Mouse (Mus musculus) ES-Bruce4 (cell line): ENCODE data around the gene Mrpl20.

Experiments
- CTCF ChIP-seq: IDR thresholded peaks from one replicate; pipeline ENCODE4 v1.8.1; 2011; ENCODE audit warnings: low read depth, low read length
- EP300 ChIP-seq: IDR thresholded peaks from 2 replicates; pipeline ENCODE4 v1.6.1; 2011; ENCODE audit warnings: low read depth, low read length; ENCODE audit not compliant: insufficient read depth
- POLR2A ChIP-seq: IDR thresholded peaks from one replicate; pipeline ENCODE4 v1.8.1; 2011; ENCODE audit warnings: low read length; ENCODE audit not compliant: insufficient read depth

DNA sequence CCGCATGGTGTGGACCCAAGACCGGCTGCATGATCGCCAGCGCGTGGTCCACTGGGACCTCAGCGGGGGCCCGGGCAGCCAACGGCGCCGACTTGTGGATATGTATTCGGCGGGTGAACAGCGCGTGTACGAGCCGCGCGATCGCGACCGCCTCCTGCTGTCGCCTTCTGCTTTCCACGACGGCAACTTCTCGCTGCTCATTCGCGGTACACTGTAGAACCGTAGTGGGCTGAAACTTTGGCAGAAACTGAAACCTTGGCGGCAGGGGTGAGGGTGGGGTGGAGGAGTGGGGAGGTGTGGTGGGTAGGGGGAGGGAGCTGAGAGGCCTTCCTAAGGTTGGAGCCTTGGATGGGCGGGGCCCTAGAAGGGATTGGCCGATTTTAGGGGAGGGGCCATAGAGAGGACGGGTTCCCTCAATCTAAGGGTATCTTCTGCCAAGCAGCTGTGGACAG lies 38.4 kb downstream of the Mrpl20 start:
- TF ChIP-seq CTCF = peak; percentile 1
- peak; percentile 29 for TF ChIP-seq POLR2A
- no peak for TF ChIP-seq EP300
